Mouse (Mus musculus) v-Abl transformed pro-B cells (cell line): ENCODE results near the gene Ptges2.
"Not testable (repeated sequence)": the region's sequence is repeated elsewhere in the genome, so short reads cannot be mapped to it uniquely, and the experiment has no call there.

Source experiments
- in situ Hi-C, 2 experiments: fragments of 400-800 bp; cut with MboI; formaldehyde crosslinking; loops; one replicate each; pipeline ENCODE4 v1.15.1; 2025; ENCODE audit not compliant: unreplicated experiment in 2 of 2

The Ptges2 gene

DNA sequence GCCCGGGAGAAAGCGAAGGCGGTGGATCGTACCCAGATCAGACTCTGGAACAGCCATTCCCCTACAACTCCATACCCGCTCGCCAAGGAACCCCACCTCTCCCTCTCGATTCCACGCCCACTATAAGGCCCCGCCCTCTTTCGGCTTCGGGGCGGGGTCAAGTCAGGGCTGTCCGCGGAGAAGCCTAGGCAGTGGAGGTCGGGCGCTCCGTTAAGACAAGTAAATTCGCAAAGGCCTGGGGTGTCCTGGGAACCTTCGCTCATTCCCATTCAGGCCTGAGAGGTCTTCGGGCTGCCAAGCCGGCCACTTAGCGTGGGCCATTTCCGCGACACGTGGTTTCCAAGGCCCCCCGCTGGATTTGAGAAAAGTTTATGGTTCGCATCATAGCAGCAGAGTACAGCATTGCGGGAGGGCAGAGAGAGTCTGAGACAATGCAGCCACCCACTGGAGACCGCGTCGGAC lies at the start of gene Ptges2:
Gene Ptges2 (plus strand): TSS at position 413 of the 462 bp plus-strand sequence.
- in situ Hi-C loops: loop anchor here (5.0 to 10.0 kb wide), 3 partner anchors 91 to 261 kb away; no protein-coding TSS in a partner anchor

- in situ Hi-C loops: loop anchor here in 1 of 2 experiments (5.0 kb wide), 1 partner anchor 40 kb away; no protein-coding TSS in a partner anchor
Measured at GRCm38 (mm10) chr2:32347019-32347418, 48.7 kb upstream of the Ptges2 start.

GRCm38 (mm10) chr2:32348311-32348710 lies 47.4 kb upstream of the Ptges2 start:
- in situ Hi-C loops: loop anchor here in 1 of 2 experiments (5.0 kb wide), 1 partner anchor 41 kb away; no protein-coding TSS in a partner anchor

GRCm38 (mm10) chr2:32349625-32350255 lies 46.0 kb upstream of the Ptges2 start:
- in situ Hi-C loops: loop anchor here in 1 of 2 experiments (5.0 kb wide), 1 partner anchor 42 kb away; no protein-coding TSS in a partner anchor

DNA sequence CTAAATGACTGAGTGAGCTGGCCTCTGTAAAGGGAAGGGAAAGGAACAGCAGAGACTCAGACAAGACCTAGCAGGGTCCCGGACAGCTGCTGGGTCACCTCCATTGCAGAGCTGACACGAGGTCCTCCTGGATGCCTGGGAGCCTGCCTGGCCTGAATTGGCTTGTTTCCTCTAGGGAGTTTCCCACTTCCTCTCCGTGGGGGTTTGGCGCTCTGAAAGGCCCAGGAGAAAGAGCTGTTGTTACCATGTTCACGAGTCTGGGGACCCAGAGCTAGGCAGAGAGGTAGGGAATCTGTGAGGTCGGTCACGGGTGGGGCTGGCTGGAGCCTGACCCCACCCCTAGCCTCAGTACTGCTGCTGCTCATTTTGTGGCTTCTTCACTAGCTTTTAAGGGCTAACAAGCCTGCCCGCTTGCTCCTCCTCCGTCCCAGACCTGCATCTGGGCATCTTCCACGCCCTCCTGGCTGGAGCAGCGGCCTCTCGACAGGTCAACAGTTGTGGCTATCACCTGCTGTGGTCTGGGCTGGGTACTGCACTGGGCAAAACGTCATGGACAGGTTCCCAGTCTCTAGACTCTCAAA lies 45.1 kb upstream of the Ptges2 start:
- in situ Hi-C loops: no loop called here

- in situ Hi-C loops: no loop called here
Measured at GRCm38 (mm10) chr2:32351471-32351961, 44.2 kb upstream of the Ptges2 start.

DNA sequence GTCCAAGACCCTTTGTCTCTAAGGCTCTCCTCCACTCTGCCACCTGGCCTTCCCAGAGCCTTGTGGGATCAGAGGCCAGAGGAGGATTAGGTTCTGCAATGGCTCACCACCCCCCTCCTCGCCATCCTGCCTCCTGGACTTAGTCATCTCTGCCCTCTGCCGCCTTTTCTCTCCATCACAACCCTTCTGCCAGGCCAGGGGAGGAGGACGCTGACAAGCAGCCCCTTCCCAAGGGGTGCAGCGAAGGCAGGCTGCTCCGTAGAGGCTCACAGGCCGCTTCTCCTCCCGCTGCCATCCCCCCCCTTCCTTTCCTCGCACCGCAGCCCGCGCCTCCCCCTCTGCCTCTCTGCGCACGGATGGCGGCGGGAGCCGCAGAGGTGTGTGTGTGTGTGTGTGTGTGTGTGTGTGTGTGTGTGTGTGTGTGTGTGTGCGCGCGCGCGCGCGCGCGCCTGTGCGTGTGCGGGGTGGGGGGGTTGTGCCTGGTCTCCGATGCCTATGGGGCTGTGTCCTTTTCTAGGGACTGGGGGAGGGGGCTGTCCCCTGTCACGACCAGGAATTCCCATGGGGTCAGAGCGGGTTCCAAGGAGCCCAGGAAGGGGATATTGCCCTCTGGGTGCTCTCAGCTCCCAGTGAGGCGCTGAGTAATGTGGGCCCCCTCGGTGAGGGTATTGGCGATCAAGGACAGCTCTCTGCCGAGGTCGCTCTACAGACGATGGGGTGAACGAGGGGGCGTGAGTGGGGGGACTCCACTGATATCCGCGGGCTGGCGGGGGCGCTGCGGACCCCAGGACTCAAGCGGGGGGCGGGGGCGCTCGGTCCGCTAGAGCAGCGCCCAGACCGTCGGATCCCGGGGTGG lies 43.3 kb upstream of the Ptges2 start, which contains the start of gene Ciz1:
Gene Ciz1 (plus strand): TSS at position 177 of the 856 bp plus-strand sequence.
- in situ Hi-C loops: no loop called here

DNA sequence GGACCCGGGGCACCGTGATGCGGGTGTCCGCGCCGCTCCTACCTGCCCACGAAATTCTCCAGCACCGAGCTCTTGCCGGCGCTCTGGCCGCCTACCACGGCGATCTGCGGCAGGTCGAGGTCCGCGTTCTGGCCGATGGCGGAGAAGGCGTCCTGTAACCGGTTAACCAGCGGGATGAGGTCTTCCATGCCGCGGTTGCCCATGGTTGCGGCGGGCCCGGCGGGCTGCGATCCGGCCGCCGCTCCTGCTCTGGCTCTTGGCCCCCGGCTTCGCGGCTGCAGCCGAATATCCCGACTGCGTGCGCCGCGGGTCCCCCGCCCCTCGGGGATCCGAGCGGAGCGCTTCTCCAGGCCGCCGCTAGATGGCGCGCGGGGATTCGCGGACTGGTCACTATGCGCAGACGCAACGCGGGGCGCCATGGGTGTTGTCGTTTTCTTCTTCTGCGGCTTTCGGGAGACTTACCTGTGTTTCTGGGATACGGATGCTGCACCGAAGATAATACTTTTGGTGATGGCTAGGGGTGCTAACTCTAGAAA lies 42.6 kb upstream of the Ptges2 start, which contains the start of gene Dnm1:
Gene Dnm1 (minus strand): TSS at position 332 of the 536 bp plus-strand sequence.
- in situ Hi-C loops: no loop called here

DNA sequence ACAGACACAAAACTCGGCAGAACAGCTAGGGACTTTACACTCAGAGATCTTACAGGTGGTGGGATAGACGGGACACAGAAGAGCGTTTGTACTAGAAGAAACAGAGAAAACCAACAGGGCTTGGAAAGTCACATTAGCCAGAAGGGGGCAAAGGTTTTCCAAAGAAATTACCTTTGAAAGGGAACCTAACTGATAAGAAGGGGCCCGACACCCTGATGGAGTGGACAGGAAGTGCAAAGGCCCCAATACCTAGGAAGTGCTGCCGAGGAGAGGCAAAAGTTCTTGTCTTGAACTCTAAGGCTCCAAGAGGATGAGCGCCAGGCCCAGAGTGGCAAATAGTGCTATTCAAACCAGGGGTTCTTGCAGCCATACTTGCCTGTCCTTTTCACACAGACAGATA lies 41.9 kb upstream of the Ptges2 start:
- in situ Hi-C loops: no loop called here

- in situ Hi-C loops: no loop called here
Measured at GRCm38 (mm10) chr2:32354336-32354895, 41.3 kb upstream of the Ptges2 start.

GRCm38 (mm10) chr2:32356216-32356615 lies 39.5 kb upstream of the Ptges2 start:
- in situ Hi-C loops: no loop called here

- in situ Hi-C loops: no loop called here
Measured at GRCm38 (mm10) chr2:32357710-32358109, 38.0 kb upstream of the Ptges2 start.

DNA sequence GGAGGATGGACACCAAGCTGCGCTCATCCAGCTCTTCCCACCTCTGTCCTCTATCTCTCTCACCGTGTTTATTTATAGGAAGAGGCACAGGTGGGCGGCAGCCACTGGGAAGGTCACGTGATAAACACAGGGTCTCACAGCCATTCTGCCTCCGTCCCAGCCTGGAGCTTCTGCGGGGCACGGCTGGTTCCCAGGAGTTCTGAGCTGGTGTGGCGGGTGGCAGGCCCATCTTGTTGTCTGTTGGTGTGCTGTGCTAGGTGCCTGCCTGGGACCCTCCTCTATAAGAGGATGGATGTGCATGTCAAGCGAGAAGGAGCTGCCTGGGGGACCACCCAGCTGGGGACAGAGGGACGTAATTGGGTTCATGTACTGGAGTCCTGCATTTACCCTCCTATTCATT lies 37.3 kb upstream of the Ptges2 start:
- in situ Hi-C loops: no loop called here

- in situ Hi-C loops: no loop called here
Measured at GRCm38 (mm10) chr2:32360741-32361140, 35.0 kb upstream of the Ptges2 start.

GRCm38 (mm10) chr2:32361437-32361836 lies 34.3 kb upstream of the Ptges2 start:
- in situ Hi-C loops: no loop called here

- in situ Hi-C loops: not testable (repeated sequence)
Measured at GRCm38 (mm10) chr2:32362274-32362673, 33.4 kb upstream of the Ptges2 start.

GRCm38 (mm10) chr2:32362817-32363340 lies 32.8 kb upstream of the Ptges2 start:
- in situ Hi-C loops: no loop called here

GRCm38 (mm10) chr2:32363376-32364106 lies 32.2 kb upstream of the Ptges2 start:
- in situ Hi-C loops: no loop called here

- in situ Hi-C loops: no loop called here
Measured at GRCm38 (mm10) chr2:32364121-32364520, 31.6 kb upstream of the Ptges2 start.
